Mouse (Mus musculus) G1E (cell line): Measurements from ENCODE around the gene Agap3. TPM values are rescaled to one million over a fixed set of nuclear protein-coding genes. Genes with fewer than 3 reads are reported as not detected.

ENCODE experiments used
- ATAC-seq: 2 replicates; pipeline ENCODE4 v1.8.0; 2016; ENCODE audit warnings: mild to moderate bottlenecking; ENCODE audit not compliant: insufficient number of reproducible peaks, poor library complexity, low FRiP score, severe bottlenecking; ENCODE audit errors: extremely low read depth
- DNase-seq: peaks from one replicate; pipeline ENCODE4 v3.0.0; 2012; ENCODE audit warnings: low spot score
- H3K27me3 ChIP-seq: 2 replicates; pipeline ENCODE4 v1.6.1; 2012; ENCODE audit warnings: mild to moderate bottlenecking, low read length, inconsistent platforms; ENCODE audit not compliant: insufficient read depth
- H3K36me3 ChIP-seq: replicated peaks from 2 replicates; pipeline ENCODE3; 2012; ENCODE audit warnings: mild to moderate bottlenecking, inconsistent platforms
- H3K4me1 ChIP-seq: 2 replicates; pipeline ENCODE4 v1.6.1; 2012; ENCODE audit warnings: low read depth, low read length, inconsistent platforms, mixed read lengths; ENCODE audit not compliant: insufficient read depth
- H3K4me3 ChIP-seq: 2 replicates; pipeline ENCODE4 v1.5.1; 2012; ENCODE audit warnings: low read depth, mild to moderate bottlenecking, inconsistent platforms, low read length, moderate library complexity, mixed read lengths
- H3K9me3 ChIP-seq: replicated peaks from 2 replicates; pipeline ENCODE4 v1.6.1; 2012; ENCODE audit warnings: inconsistent platforms
- CTCF ChIP-seq: IDR thresholded peaks from 2 replicates; pipeline ENCODE4 v1.5.1; 2012; ENCODE audit warnings: low read depth, low read length, inconsistent platforms, mixed read lengths
- GATA1 ChIP-seq: IDR thresholded peaks from 2 replicates; pipeline ENCODE4 v1.6.1; 2012; ENCODE audit warnings: borderline replicate concordance, low read length, inconsistent platforms, mixed read lengths
- GATA2 ChIP-seq: IDR thresholded peaks from 2 replicates; pipeline ENCODE4 v1.6.1; 2012; ENCODE audit warnings: low read depth, low read length, inconsistent platforms, borderline replicate concordance
- POLR2AphosphoS5 ChIP-seq: IDR thresholded peaks from 2 replicates; pipeline ENCODE4 v1.6.1; 2012; ENCODE audit warnings: low read depth, low read length, inconsistent platforms; ENCODE audit not compliant: insufficient replicate concordance
- TAL1 ChIP-seq: conservative IDR thresholded peaks from 2 replicates; pipeline ENCODE4 v1.6.1; 2012; ENCODE audit warnings: low read depth, low read length, inconsistent platforms, mixed read lengths
- polyA plus RNA-seq: library from polyadenylated mRNA; stranded (reverse); fragments of >175 nt; gene quantifications from 2 replicates; pipeline ENCODE4 v1.2.3, GENCODE M21; 2012
- total RNA-seq, 2 experiments: library from RNA; stranded (forward) in 1 of 2; stranded (reverse) in 1 of 2; fragments of 200-1000 nt in 1 of 2; fragments of >200 nt in 1 of 2; fragmentation: Nextera tagmentation in 1 of 2; gene quantifications; 2 replicates each; pipeline ENCODE4 v1.2.3; 2014 to 2017

The Agap3 gene
- total and polyA plus RNA-seq, 3 experiments: 26.3 to 133 (median 30.3) TPM

GRCm38 (mm10) chr5:24482247-24483079 lies 30.5 kb downstream of the Agap3 start:
- H3K27me3 ChIP-seq: no peaks in the 10 kb centered on the region
- H3K9me3 ChIP-seq: no peaks in the 10 kb centered on the region
- ATAC-seq (no peak), DNase-seq (no peak)
- H3K4me1 ChIP-seq: peaks cover 2% of the 10 kb centered on the region; the same call in 1 of the 2 replicates
- TF ChIP-seq POLR2AphosphoS5: no peak
- peaks cover 100% of the 10 kb centered on the region for H3K36me3 ChIP-seq
- H3K4me3 ChIP-seq: no peak overlapping the region

- TF ChIP-seq GATA1 (no peak), GATA2 (no peak), CTCF (peak; percentile 59)
- ATAC-seq: peak; percentile 22; the same call in 1 of the 2 replicates
These were observed 31.3 kb downstream of the Agap3 start for GRCm38 (mm10) chr5:24483326-24483725.

GRCm38 (mm10) chr5:24484963-24485362 lies 33.0 kb downstream of the Agap3 start:
- no peak for ATAC-seq
- Histone ChIP-seq H3K27me3 (no peaks in the 10 kb centered on the region), H3K9me3 (no peaks in the 10 kb centered on the region), H3K4me1 (peaks cover 2% of the 10 kb centered on the region; the same call in 1 of the 2 replicates), H3K4me3 (no peak overlapping the region), H3K36me3 (peaks cover 100% of the 10 kb centered on the region)
- DNase-seq: no peak
- TF ChIP-seq GATA2 (no peak), TAL1 (no peak), POLR2AphosphoS5 (no peak), CTCF (no peak), GATA1 (no peak)

More at GRCm38 (mm10) chr5:24483326-24483725, 31.3 kb downstream of the Agap3 start:
- H3K9me3 ChIP-seq: no peaks in the 10 kb centered on the region
- no peak overlapping the region for H3K4me3 ChIP-seq
- peak; percentile 58 for DNase-seq
- peaks cover 2% of the 10 kb centered on the region; the same call in 1 of the 2 replicates for H3K4me1 ChIP-seq
- no peaks in the 10 kb centered on the region for H3K27me3 ChIP-seq
- peaks cover 100% of the 10 kb centered on the region for H3K36me3 ChIP-seq

- peaks cover 100% of the 10 kb centered on the region for H3K36me3 ChIP-seq
- no peak for TF ChIP-seq TAL1
- TF ChIP-seq CTCF: peak; percentile 71
- H3K4me3 ChIP-seq: no peak overlapping the region
- peaks cover 2% of the 10 kb centered on the region; the same call in 1 of the 2 replicates for H3K4me1 ChIP-seq
- H3K9me3 ChIP-seq: no peaks in the 10 kb centered on the region
- no peaks in the 10 kb centered on the region for H3K27me3 ChIP-seq
- ATAC-seq: 0 out of 2 replicates have a peak, but pooled peaks have one; percentile 28
- DNase-seq: peak; percentile 73
These were observed 34.1 kb downstream of the Agap3 start for GRCm38 (mm10) chr5:24486097-24486496.

GRCm38 (mm10) chr5:24486738-24487137 lies 34.8 kb downstream of the Agap3 start:
- TF ChIP-seq GATA1: no peak
- TF ChIP-seq GATA2: no peak
- no peak for TF ChIP-seq TAL1
- no peak for TF ChIP-seq POLR2AphosphoS5
- no peak for TF ChIP-seq CTCF
- H3K36me3 ChIP-seq: peaks cover 100% of the 10 kb centered on the region
- H3K27me3 ChIP-seq: no peaks in the 10 kb centered on the region
- H3K4me1 ChIP-seq: peaks cover 2% of the 10 kb centered on the region; the same call in 1 of the 2 replicates
- no peaks in the 10 kb centered on the region for H3K9me3 ChIP-seq
- no peak overlapping the region for H3K4me3 ChIP-seq
- DNase-seq (no peak), ATAC-seq (no peak)

GRCm38 (mm10) chr5:24490413-24490920 lies 38.5 kb downstream of the Agap3 start:
- Histone ChIP-seq H3K4me1 (no peaks in the 10 kb centered on the region), H3K27me3 (no peaks in the 10 kb centered on the region), H3K36me3 (peaks cover 100% of the 10 kb centered on the region), H3K9me3 (no peaks in the 10 kb centered on the region), H3K4me3 (no peak overlapping the region)
- DNase-seq (no peak), ATAC-seq (no peak)
- TF ChIP-seq TAL1: no peak
- TF ChIP-seq POLR2AphosphoS5: no peak
- TF ChIP-seq CTCF: no peak
- no peak for TF ChIP-seq GATA1
- TF ChIP-seq GATA2: no peak
